Mouse (Mus musculus) kidney, postnatal 25 days (tissue): ENCODE data around the gene Rassf2.

Source experiments
- DNase-seq, 2 experiments: peaks; one replicate each; pipeline ENCODE4 v3.0.0; 2021; ENCODE audit warnings: mixed read lengths in 2 of 2

Rassf2 gene

GRCm38 (mm10) chr2:132034590-132035469 lies 4.8 kb upstream of the Rassf2 start:
- no peak for DNase-seq

- no peak for DNase-seq
Observed at GRCm38 (mm10) chr2:132031364-132032095, 1.5 kb upstream of the Rassf2 start.

DNA sequence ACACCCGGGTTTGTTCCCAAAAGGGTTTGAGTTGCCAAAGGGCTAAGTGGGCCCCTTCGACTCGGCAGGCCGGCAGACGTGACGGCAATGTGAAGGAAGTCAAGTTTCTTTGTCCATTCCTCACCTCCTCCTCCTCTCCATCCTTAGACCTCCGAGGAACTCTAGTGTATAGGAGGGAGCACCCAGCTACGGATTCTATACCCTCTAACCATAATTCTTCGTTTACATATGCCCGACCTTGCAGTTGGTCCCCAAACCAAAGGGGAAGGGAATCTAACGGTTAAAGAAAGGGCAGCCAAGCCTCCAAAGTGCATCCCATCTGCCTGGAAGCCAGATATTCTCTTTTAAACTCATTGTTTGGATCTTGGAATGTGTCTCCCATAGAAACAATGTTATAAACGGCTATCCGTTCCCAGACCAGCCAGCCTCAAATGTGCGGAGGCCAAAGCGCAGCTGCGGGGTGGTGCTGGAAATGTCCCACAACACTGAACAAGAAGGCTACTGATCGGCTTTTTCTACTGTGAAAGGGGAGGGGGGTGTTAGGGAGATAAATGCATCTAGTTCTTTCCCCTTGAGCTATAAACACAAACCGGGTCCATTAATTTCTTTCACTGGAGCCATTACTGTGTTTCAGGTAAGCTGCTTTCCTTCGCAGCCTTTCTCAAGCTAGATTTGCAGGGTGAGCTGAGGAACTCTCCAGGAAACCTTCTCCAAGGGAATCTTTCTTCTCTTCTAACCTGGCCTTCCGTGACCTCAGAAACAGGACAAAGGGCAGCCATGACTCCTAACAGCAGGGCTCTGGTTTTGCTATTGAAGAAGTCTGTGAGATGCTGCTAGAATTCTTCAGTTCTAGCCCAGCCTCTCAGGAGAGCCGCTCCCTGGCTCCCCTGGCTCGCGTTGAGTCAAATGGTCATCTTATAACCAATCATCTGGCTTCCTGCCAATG lies 633 bp upstream of the Rassf2 start:
- no peak for DNase-seq

- peak; percentile 25 to 37 for DNase-seq
Observed at GRCm38 (mm10) chr2:132028894-132029605, 1.0 kb downstream of the Rassf2 start.

DNA sequence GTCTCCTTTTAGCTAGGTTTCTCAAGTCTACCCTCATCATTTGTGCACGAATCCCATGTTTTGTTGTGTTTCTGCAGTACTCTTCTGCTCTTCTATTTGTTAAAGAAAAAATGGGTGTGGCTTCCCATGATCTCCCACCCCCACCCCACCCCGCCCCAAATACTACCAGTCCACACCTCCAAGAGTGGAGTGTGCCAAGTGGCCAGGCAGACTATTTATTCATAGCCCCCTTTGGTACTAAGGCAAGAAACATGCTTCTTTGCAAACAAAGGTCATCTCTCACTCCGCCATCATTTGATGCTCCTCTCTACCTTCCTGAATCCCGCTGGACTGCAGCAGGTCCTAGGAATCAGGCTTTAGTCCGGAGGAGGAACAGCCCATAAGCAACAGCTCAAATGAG lies 2.0 kb downstream of the Rassf2 start:
- no peak for DNase-seq

GRCm38 (mm10) chr2:132027366-132027765 lies 2.7 kb downstream of the Rassf2 start:
- no peak for DNase-seq

- no peak for DNase-seq
Observed at GRCm38 (mm10) chr2:132024028-132024427, 6.0 kb downstream of the Rassf2 start.

- no peak for DNase-seq
Observed at GRCm38 (mm10) chr2:132022621-132023020, 7.4 kb downstream of the Rassf2 start.

GRCm38 (mm10) chr2:132021616-132022015 lies 8.4 kb downstream of the Rassf2 start:
- DNase-seq = no peak

DNA sequence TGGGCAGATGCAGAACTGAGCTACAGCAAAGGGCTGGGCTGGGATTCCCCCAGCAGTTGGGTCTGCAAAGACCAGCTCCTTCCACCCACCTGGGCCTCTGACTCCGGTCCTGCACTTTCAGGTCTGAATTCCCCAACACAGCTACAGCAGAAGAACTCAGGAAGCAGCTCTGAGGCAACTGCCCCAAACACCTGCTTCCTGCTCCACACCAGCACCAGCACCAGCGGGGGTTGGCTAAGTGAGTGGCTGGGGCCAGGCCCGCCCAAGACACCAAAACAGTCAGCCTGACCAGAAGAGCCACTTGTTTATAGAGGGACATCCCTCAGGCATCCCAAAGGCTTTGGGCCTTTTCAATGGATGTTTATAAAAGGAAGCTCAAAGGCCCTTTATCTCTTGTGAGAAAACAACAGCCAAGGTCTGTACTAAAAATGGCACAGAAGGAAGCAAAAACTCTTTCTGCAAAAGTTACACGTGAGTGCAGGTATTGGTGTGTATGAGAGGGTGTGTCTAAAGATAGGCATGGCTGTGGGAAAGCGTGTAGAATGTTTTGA lies 9.0 kb downstream of the Rassf2 start:
- no peak for DNase-seq

DNA sequence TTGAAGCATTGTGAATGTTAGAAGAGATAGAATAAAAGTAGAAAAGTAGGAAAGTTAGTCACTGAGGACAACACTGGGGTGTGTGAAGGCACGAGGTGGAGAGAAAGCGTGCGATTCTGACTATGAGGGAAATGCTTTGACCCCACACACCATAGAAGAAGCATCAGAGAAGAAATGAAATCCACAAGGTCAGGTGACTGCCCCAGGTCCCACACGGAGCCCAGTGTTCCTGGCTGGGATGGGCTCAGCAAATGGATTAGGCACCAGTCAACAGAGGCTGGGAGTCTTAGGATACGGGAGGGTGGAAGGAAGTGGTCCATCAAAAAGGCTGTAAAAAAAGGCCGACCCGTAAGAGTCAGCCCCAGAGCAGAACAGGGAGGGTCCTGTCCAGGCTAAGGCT lies 9.6 kb downstream of the Rassf2 start:
- DNase-seq = no peak

DNA sequence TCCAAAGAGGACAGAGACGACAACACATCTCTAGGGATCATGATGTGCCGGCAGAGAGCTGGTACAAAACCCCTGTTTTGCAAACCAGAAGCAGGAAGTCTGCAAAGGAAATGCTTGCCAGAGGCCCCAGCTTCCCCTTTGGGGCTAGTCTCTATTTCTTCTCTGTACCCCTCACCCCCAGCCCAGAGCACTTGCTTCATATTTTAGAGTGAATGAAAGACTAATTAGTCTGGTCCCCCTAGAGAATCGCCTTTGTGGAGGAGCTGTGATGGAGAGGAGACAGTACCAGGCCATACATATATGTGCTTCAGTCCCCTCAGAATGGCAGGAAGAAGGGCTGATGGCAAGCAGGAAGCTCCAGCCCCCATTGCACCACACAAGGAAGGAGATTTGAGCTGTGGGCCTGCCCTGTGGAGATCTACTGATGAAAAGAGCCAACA lies 10.7 kb downstream of the Rassf2 start:
- no peak for DNase-seq

DNA sequence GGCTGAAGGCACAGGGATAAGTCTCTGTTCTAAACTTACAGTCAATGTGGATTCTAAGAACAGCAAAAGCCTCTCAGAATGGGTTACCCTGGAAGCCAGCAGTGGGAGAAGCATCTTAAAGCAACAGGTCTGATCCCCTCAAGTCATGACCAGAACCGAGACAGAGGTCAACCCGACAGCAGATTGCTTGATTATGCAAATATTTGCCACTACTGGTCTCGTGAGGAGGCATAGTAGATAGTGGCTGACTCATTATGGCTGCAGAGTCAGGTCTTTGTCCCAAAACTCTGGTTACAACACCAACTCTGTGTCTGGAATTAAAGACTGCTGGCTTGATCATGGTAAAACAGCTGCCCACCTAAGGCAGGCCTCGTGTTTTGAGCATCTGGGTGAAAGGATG lies 11.9 kb downstream of the Rassf2 start:
- no peak for DNase-seq

GRCm38 (mm10) chr2:132017611-132018010 lies 12.4 kb downstream of the Rassf2 start:
- DNase-seq = peak; percentile 24 to 58

GRCm38 (mm10) chr2:132016034-132016433 lies 14.0 kb downstream of the Rassf2 start:
- DNase-seq = no peak

GRCm38 (mm10) chr2:132013152-132013551 lies 16.9 kb downstream of the Rassf2 start:
- DNase-seq = peak in 1 of 2 experiments; percentile 11

GRCm38 (mm10) chr2:132010781-132011180 lies 19.3 kb downstream of the Rassf2 start:
- DNase-seq = no peak

GRCm38 (mm10) chr2:132008186-132008585 lies 21.9 kb downstream of the Rassf2 start:
- DNase-seq = peak in 1 of 2 experiments; percentile 18

- DNase-seq = no peak
Observed at GRCm38 (mm10) chr2:132007475-132007819, 22.6 kb downstream of the Rassf2 start.

DNA sequence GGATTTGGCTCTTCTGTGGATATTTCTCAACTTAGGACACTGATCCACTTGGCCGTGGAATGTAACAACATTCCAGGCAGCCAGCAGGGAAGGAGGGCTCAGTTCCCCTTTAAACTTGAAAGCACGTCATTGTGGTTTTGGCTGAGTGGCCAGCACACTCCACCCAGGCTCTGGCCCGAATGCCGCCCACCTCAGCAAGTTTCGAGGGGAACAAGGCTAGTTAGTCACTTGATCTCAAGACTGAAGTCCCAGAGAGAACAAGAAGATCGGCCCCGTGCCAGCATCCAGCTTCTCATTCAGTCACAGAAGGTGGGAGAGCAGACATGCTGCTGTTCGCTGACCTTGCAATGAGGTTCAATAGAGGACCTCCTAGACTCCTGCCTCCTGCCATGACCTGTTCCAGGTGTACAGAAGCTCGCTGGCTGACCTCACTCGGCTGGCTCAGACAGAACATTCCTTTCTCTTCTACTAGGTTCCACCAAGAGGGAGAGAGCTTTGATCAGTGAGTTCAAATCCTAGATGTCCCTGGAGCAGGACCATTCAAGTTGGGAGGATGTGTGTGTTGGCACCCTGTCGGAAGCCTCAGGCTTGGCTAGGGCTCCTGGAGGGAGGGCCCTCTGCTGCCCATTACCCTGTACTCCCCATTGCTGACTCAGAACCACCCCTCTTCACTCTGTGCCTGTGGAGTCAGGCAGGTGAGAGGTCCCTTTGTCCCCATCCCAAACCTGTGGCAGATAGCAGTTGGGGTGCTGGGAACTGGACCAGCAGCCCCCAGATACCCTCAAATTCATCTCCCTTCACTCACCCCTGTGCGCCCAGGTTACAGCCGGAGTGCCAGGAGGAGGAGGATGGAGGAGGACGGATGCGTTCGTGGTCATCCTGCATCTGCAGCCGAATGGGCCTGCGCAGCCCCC lies 23.2 kb downstream of the Rassf2 start:
- DNase-seq = peak; percentile 84 to 93

- peak in 1 of 2 experiments; percentile 21 for DNase-seq
Observed at GRCm38 (mm10) chr2:132005445-132005844, 24.6 kb downstream of the Rassf2 start.
